Mouse (Mus musculus) thymus, postnatal 4 days (tissue): ENCODE measurements around the gene Prkcz.
"Not testable (repeated sequence)": the region's sequence is repeated elsewhere in the genome, so short reads cannot be mapped to it uniquely, and the experiment has no call there.

Experiments used
- DNase-seq: peaks from one replicate; pipeline ENCODE4 v3.0.0; 2021

Prkcz gene

GRCm38 (mm10) chr4:155357601-155358000 lies 3.6 kb downstream of the Prkcz start:
- peak; percentile 41 for DNase-seq

DNA sequence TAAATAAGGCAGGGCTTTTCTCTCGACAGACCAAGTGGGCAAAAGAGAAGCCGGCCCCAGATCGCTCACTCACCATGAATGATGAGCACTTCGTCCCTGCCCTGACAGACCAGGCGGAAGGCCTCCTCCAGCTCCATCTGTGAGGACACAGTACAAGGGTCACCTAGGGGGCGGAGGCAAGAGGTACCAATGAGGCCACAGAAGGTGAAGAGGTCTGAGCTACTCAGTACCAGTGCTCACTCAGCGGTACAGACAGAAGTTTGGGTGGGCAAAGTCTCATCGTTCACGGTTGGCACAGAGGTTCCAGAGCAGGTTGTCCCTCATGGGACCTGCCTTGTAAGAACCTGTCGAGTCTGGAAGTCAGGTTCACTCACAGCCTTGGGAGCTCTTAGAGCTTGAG lies 4.8 kb downstream of the Prkcz start:
- no peak for DNase-seq

DNA sequence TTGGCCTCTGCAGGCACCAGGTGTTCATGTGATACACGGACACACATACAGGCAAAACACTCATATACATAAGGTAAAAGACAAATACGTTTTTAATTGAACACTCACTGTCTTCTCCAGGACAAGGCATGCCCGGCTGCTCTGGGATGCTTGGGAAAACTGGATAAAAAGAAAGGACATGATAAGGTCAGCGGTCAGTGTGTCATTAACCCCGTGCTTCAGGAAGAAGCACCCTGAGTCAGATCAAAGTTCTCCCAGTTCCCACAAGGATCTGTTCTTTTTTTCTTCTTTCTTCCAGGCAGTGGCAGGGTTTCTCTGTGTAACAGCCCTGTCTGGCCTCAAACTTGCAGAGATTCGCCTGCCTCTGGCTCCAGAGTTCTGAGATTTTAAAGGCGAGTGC lies 6.6 kb downstream of the Prkcz start:
- no peak for DNase-seq

DNA sequence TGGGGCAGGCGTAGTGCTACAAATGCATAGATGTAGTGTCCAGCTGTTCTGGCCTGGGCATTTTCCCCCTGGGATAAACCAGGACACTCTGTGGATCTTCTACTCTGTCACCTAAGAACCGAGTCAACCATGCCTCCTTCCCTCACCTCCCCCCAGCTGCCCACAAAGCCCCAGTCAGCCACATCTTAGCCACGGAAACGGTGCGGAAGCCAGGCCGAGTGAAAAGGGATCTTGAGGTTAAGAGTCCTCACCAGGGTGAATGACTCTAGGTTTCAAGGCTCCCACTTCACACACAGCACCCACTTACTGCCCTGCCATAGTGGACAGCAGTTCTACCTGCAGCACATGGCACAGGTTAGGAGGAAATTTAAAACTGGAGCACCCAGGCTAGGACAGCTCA lies 7.1 kb downstream of the Prkcz start:
- DNase-seq = peak; percentile 36

GRCm38 (mm10) chr4:155352581-155352980 lies 8.6 kb downstream of the Prkcz start:
- peak; percentile 54 for DNase-seq

DNA sequence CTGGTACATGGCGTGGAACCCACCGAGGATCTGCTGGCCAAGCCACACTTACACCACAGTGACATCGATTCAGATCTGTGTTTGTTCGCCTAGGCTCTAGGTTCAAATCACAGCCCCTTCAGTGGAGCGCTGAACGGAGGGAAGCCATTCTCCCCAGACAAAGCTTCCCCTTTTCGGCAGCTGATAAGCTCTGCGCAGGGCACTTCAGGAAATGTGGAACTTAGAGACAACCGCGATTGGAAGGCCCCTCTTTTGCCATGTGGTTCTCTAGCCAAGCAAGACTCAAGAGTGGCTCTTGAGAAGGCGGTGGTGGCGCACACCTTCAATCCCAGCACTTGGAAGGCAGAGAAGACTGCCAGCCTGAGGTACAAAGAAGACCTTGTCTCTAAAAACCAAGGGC lies 14.8 kb downstream of the Prkcz start:
- no peak for DNase-seq

GRCm38 (mm10) chr4:155345608-155345953 lies 15.6 kb downstream of the Prkcz start:
- no peak for DNase-seq

DNA sequence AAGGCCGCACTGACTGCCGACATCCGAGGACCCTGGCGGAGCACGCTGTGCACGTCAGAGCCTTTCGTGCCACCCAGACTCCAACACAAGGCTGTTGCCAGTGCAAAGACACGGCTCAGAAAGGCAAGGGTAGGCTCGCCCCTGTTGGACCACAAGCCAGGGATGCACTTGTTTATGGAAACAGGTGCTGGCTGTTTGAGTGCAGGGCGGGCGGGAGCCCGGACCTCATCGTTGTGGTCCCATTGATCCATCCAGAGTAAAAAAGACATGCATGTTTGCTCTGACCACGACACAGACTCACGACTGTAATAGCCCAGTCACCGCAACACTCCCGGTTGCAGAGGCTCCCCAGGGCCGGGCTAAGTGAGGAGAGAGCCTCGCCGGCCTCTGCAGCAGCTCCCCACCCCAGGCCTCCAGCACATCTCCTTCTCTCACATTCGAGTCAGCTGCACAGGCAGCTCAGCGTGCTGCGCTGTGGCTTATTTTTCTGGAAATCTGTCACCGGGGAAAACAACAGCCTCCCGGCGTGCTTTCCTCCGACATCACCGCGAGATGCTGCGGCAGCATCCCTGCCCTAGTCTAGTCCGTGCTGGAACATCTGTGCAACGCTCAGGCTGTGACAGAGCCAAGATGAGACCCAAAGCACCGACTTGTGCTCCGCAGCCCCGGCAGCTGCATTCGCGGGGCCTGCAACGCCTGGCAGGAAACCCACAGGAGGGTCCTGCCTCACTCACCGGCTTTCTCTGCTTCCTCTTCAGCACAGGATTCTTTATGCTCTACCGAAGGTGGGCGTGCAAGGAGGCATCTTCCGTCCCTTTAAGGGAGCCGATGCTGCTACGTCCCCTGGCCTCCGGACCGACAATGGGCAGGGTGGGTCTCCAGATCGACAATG lies 16.2 kb downstream of the Prkcz start:
- peak; percentile 65 for DNase-seq

GRCm38 (mm10) chr4:155344299-155344600 lies 16.9 kb downstream of the Prkcz start:
- no peak for DNase-seq

GRCm38 (mm10) chr4:155343415-155344298 lies 17.5 kb downstream of the Prkcz start:
- DNase-seq = no peak

- DNase-seq = no peak
Observed at GRCm38 (mm10) chr4:155336284-155337050, 24.7 kb downstream of the Prkcz start.

DNA sequence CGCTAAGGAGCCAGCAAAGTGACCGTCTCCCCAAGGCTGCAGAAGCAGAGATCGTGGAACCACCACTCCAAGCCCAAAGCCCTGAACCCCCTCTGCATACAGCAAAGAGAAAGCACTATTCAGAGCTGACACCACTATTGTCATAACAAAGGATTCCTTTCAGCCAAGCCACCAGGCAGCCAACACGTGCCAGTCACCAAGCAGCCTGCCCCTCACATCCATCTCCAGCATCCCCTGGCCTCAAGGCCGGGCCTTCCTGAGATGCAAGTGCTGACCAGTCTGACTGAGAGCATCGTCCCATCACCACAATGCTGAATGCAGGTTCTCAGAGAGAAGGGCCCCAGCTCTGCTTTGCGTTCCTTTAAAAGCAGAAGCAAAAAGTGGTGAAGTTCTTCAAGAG lies 28.9 kb downstream of the Prkcz start:
- no peak for DNase-seq

GRCm38 (mm10) chr4:155328385-155328784 lies 32.8 kb downstream of the Prkcz start:
- DNase-seq = not testable (repeated sequence)

GRCm38 (mm10) chr4:155325773-155326172 lies 35.4 kb downstream of the Prkcz start:
- DNase-seq = no peak

- no peak for DNase-seq
Observed at GRCm38 (mm10) chr4:155324511-155324910, 36.6 kb downstream of the Prkcz start.

- DNase-seq = no peak
Observed at GRCm38 (mm10) chr4:155323081-155323795, 37.9 kb downstream of the Prkcz start.

DNA sequence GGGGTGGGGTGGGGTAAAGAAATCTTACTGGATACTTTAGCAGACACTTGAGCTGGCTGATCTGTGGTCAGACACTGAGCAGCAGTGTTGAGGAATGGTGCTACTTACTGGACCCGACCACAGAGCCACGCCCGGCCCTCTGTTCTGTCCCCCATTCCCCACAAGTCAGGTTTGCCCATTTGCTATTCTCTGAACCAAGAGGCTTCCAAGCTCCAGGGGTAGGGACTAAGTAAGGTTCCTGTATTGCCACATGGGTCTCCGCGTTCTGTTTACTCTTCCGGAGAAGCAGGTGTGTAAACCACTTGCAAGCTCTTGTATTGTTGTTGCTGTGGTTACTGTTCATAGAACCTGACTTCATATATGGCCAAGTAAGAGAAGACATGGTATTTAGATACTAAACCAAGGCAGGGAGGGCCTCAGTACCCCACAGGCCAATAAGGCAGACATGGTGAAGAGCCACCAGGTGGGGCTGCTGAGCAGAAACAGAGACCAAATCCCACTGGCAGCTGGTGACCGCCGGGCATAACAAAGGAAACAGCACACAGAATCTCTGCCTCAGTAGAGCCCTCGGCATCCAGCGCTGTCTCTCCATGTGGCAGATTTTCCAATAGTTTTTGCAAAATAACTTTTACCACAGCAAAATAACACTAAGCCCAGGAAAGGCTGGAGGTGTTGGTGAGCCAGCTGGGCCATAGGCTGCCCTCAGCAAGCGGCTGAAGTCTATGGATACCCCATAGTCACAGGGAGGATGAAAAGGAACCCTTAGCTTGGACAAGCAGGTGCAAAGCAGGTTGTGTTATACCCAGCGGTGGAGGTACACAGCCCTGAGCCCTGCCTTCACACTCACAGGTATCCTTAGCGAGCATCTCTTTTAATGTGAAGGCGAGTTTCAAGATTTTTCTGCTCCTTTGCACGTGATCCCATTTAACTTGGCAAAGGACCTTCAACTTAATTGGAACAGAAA lies 40.6 kb downstream of the Prkcz start:
- DNase-seq = peak; percentile 78

- no peak for DNase-seq
Observed at GRCm38 (mm10) chr4:155318266-155318665, 42.9 kb downstream of the Prkcz start.

- no peak for DNase-seq
Observed at GRCm38 (mm10) chr4:155315031-155315430, 46.1 kb downstream of the Prkcz start.

DNA sequence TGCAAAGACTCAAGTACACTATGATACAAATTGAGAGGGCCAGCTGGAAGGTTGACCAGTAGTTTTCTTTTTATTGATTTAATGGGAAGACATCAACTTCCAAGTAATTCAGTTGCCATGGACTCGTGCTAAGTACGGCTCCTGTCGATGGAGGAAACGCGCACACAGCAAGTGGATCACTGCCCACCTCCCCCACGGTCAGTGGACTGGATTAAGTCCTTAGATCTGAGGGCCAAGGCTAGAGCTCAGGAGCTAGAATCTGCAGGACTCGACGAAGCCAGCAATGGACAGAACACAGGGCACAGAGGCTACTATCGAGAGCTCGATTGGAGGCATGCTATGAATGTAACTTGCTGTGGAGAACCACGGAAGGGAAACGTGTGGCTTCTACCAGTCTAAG lies 52.5 kb downstream of the Prkcz start:
- DNase-seq = no peak

GRCm38 (mm10) chr4:155308068-155308467 lies 53.1 kb downstream of the Prkcz start:
- peak; percentile 82 for DNase-seq
